Mouse (Mus musculus) cerebellum, adult 9-11 months (tissue): Measurements from ENCODE around the gene 9130019O22Rik.
A peak's percentile ranks its signal among the peaks of the same experiment; 100 is the strongest.
"Not testable (repeated sequence)": the region's sequence is repeated elsewhere in the genome, so short reads cannot be mapped to it uniquely, and the experiment has no call there.

Experiments used
- DNase-seq: peaks from one replicate; pipeline ENCODE4 v3.0.0; 2022

The 9130019O22Rik gene

GRCm38 (mm10) chr7:127375271-127376245 is 11.4 kb downstream of the 9130019O22Rik start, which contains the start of gene Zfp747:
Gene Zfp747 (minus strand): TSS chr7:127376050.
- DNase-seq = peak; percentile 96

DNA sequence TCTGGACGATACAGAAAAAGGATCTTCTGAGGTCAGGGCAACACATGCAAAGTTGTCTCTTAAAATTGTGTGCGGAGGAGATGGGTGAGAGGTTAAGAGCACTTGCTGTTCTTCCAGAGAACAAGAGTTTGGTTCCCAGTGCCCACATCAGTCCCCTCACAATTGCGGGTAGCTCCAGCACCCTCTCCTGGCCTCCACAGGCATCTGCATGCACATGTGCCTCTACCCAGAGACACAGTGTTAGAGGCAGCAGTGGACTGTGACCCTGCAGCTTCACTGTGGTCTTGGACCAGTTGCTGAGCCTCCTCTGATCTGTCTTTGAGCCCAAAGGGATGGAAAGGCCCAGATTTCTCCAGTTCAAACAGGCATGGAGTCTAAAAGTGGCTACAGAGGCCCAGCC is 15.1 kb downstream of the 9130019O22Rik start:
- not testable (repeated sequence) for DNase-seq

GRCm38 (mm10) chr7:127371213-127371612 is 15.8 kb downstream of the 9130019O22Rik start:
- no peak for DNase-seq

DNA sequence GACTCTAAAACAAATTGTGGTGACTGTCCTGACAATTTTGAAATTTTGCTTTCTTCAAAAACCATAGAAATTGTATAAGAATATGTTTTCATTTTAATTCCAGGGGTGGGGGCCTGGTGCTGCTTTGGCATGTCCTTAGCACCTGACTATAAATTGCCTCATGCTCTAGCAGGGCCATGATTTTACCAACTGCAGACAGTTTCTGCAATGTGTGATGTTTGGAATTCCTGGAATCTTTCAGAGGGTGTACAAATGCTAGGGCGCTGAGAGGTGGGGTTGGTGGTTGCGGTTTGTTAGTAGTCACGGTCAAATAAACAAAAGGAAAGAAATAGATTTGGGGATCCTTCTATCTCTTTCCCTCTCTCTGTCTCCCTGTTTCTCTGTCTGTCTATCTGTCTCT is 20.7 kb downstream of the 9130019O22Rik start:
- no peak for DNase-seq

GRCm38 (mm10) chr7:127364166-127364565 is 22.8 kb downstream of the 9130019O22Rik start:
- DNase-seq = peak; percentile 71

- DNase-seq = peak; percentile 78
Observed at GRCm38 (mm10) chr7:127363475-127363921, 23.5 kb downstream of the 9130019O22Rik start.

GRCm38 (mm10) chr7:127362418-127362817 is 24.5 kb downstream of the 9130019O22Rik start:
- DNase-seq = not testable (repeated sequence)

- peak; percentile 57 for DNase-seq
Observed at GRCm38 (mm10) chr7:127361449-127361848, 25.5 kb downstream of the 9130019O22Rik start.

GRCm38 (mm10) chr7:127360265-127360664 is 26.7 kb downstream of the 9130019O22Rik start:
- DNase-seq = no peak

DNA sequence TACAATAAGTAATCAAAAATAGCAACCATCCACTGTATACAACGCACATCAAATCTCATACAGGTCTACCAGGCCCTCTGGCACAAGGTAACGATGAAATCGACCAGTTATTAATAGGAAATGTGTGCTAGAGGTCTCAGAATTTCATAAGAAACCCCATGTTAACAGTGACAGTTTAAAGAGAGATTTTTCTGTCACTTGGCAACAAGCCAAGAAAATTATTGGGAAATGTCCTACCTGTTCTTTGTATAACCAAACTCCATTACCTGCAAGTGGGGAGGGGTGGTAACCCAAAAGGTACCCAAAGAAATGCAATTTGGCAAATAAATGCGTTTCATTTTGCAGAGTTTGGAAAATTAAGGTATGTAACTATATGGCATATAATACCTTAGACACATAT is 28.5 kb downstream of the 9130019O22Rik start:
- no peak for DNase-seq

- DNase-seq = no peak
Observed at GRCm38 (mm10) chr7:127357871-127358270, 29.1 kb downstream of the 9130019O22Rik start.

DNA sequence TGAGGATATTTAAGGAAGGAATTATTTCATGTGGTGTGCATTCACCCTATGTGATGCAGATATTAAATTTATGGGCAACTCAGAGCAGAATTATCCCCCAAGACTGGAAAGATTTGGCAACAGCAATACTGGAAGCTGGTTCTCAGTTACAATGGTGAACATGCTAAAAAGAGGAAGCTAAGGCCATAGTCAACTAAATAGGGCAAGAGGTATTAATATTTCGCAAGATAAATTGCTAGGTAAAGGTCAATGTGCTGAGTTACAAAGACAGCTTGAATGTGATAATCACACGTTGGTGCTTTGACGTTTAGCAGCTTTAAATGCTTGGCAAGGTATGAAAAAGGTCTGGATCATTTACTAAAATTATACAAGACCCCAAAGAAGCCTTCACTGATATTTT is 31.2 kb downstream of the 9130019O22Rik start:
- DNase-seq = no peak

DNA sequence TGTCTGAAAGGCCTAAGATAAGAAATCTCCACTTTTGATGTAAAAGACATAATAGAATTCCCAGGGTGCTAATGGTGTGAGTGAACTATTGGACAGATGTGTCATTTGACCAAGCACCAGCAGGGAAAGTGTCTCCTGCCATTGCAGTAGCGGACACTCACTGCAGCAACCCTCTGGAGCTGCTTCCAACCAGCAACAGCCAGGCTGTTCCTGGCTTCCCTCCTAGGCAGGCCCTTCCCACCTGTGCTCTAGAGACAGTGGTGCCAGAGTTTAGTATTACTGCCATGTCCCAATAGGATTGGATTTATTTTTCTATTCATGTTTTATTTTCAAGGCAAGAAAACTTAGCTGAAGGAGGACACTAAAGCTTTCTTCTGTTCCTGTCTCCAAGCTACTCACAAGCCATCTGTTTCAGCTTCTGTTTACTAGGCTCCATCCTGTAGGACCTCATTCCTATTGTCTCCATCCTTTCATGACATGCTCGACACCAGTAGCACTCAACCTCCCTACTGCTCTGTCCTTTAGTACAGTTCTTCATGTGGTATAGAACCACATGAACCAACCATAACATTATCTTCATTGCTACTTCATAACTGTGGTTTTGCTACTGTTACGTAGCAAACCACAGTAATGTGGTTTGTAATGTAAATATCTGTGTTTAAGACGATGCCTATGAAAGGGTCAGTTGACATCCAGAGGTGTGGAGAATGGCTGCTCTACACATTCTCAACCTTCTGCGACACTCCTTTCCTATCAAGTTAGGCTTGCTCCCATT is 35.5 kb downstream of the 9130019O22Rik start:
- no peak for DNase-seq

GRCm38 (mm10) chr7:127346676-127347075 is 40.3 kb downstream of the 9130019O22Rik start:
- peak; percentile 61 for DNase-seq

GRCm38 (mm10) chr7:127345512-127346325 is 41.2 kb downstream of the 9130019O22Rik start, which contains the start of gene Zfp768:
Gene Zfp768 (minus strand): TSS chr7:127345589.
- DNase-seq = peak; percentile 94

DNA sequence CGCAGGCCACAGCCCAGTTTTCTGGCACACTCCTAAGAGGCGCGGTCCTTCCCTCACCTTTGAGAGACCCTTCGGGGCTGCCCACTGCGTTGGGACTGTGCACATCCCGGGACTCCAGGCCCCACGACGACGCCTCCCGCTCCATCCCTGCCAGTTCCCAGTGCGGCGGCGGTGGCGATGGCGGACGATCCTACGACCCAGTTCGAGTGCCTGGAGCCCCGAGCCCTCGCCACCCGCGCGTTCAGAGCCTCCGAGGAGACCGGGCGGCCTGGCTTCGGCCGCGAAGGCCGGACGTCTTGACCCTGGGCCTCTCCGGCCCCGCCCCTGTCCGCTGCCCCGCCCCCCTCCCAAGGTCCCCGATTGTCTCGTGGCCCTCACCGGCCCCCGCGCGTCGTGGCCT is 41.9 kb downstream of the 9130019O22Rik start:
- peak; percentile 83 for DNase-seq

GRCm38 (mm10) chr7:127344371-127344770 is 42.6 kb downstream of the 9130019O22Rik start:
- DNase-seq = peak; percentile 46

- no peak for DNase-seq
Observed at GRCm38 (mm10) chr7:127343351-127344019, 43.5 kb downstream of the 9130019O22Rik start.

GRCm38 (mm10) chr7:127342888-127343287 is 44.1 kb downstream of the 9130019O22Rik start:
- DNase-seq = no peak

DNA sequence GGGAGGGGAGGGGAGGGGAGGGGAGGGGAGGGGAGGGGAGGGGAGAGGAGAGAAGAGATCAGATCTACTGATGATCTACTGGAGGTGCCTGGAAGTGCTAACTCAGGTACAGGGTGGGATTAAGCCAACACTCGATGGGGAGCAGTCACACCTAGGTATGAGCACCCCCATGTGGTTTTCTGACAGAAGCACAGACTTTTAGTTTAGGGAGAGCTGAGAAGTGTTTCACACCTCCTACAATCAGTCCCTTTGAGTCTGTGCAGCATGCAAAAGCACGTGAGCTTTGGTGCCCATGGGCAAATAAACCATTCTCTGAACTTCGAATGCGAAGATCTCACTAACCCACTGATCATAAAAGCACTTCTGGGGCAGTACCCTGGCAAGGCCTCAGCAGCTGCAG is 44.6 kb downstream of the 9130019O22Rik start:
- DNase-seq = no peak

DNA sequence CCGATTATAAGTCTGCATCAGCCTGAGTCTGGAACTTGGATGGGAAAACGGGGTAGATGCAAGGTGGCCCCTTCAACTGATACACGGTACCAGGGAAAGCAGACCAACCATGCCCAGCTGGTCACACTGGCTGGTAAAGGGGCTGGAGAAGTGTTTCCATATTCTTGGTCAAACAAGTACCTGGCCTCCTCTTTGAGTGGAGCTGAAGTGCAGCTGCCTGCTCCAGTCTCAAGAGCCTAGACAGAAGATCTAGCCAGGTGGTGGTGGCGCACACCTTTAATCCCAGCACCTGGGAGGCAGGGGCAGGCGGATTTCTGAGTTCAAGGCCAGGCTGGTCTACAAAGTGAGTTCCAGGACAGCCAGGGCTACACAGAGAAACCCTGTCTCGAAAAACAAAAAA is 45.1 kb downstream of the 9130019O22Rik start:
- not testable (repeated sequence) for DNase-seq

DNA sequence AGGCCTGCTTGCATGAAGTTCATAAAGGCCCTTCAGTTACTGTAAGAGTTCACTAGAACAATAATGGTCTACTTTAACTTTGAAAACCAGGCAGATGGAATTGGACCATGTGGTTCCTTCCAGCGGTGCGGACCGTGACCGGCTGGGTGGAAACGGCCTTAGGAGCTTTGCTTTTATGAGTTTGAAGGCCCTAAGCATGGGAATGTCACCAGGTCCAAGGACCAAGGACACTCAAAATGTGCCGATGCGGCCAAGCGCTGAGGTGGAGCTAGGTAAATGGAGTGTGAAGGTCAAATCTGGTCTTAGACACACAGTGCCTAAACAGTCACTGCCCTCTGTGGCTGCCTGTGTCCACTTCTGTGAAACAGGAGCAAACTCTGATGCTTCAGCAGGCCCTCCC is 45.6 kb downstream of the 9130019O22Rik start:
- no peak for DNase-seq
